Mouse (Mus musculus) fibroblast of lung, adult 2 months (primary cell): ENCODE measurements around the gene Zbtb2.

ENCODE experiments used
- DNase-seq: peaks from one replicate; pipeline ENCODE4 v3.0.0-alpha.2; 2011; ENCODE audit warnings: low read depth

Zbtb2 gene

DNA sequence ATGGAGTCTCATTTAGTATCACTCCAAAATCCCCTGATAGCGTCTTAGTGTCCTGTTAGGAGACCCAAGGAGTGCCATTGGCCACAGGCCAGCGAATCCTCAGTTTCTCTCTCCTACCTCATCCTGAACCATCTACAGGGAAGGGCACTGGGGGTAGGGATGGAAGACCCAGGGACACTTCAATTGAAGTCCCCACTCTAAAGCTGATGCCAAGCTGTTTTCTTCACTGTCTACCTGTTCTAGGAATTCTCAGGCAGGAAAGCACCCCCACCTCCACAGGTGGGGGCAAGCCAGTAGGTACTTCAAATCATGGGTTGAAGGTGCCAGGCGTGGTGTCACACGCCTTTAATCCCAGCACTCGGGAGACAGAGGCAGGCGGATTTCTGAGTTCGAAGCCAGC, 3.7 kb downstream of the Zbtb2 start:
- no peak for DNase-seq

DNA sequence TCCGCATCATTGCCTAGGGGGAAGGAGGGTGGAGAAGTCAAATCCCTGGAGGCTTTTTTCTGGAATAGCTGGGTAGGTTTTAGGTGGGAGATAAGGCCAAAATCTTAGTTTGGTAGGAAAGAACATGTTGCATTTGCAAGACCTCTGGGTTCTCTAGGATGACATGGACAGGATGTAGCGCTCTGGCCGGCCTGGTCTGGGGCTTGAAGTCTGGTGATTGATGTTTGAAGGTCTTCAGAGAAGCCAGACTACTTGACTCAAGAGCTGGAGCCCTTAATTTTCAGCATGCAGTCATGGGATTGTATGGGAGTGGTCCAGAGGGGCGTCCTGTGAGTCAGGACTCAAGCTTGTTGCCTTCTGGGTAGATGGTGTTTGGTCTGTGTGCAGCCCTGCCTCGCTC, 7.2 kb downstream of the Zbtb2 start:
- DNase-seq: no peak

DNA sequence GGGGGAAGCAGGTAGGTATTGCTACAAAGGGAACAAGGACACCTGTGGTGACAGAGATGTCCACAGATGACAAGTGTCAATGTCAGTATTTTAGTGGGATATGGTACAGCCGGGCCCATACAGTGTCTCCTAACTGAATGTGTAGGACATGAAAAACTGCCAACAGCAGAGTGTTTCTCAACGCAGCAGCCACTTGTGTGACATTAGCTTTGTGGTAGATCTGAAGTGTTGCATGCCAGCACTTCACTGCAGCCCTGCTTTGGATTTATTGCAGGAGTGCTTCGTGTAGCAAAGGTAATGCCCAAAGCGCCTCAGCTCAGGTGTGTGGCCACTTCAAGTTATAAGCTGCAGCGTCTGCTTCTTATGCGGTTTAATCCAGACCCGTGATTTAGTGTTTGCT, 11.0 kb downstream of the Zbtb2 start:
- no peak for DNase-seq

DNA sequence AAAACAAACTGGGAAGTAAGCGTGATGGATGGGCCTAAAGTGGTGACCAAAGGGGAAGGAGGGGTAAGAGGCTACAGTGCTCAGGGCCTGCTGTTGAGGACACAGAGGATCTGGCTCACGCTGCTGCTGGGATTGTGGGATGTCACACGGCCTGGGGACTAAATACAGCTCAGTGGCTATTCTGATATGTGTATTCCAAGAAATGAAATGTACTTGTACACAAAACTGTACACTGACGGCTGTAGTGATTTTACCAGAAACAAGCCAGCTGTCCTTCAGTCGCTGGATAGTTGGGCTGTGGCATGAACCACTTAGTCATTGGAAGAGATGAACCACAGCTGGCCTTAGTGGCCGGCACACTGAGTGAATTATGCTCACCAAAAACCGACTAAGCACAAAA, 11.4 kb downstream of the Zbtb2 start:
- no peak for DNase-seq

DNA sequence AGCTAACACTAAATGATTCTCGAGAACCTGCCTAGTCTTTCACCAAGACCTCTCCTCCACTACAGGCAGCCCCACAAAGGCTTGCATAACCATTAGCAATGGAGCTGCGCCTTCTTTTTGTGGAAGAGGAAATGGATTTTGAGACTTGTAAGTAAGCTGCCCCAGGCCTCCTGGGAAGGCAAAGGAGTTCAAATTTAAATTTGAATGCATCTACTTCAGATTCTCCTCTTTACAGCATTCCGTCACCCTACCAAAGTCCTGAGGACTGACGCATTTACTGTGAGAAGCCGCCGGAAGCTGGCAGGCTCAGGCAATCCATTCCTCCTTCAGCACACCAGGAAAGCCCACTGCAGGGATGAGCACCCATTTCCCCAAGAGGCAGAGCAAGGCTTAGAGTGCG, 12.6 kb downstream of the Zbtb2 start:
- no peak for DNase-seq

DNA sequence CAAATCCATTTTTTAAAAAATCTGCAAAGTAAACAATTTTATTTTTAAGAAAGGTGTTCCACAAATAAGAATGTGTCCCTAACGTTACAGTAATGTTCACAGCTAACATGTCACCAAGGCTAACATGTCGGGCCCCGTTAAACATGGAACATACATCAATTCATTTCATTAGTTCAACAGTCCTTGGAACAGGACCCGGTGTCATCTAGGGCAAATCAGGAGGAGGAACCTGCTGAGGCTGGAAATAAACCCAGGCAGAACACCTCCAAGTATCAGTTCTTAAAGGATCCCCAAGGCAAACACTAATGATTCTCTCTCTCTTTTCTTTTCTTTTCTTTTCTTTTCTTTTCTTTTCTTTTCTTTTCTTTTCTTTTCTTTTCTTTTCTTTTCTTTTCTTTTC, 13.2 kb downstream of the Zbtb2 start:
- DNase-seq: no peak

DNA sequence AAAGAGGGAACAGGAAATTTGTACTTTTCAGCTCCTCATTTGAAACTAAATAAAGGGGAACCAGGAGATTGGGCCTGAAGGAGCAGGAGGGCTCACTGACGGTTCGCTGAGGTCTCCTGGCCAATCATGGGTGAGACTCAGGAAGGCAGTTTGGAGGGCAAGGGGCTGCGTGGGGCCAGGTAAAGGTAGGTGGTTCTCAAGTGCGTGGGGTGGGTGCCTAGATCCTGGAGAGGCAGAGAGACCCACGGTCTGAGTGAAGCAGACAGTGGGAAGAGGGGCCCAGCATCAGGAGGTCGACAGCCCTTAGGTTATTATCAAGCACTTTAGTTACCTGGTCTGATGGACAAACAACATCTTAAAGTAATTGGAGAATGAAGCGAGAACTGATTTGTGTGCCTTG, 13.7 kb downstream of the Zbtb2 start:
- DNase-seq: no peak

DNA sequence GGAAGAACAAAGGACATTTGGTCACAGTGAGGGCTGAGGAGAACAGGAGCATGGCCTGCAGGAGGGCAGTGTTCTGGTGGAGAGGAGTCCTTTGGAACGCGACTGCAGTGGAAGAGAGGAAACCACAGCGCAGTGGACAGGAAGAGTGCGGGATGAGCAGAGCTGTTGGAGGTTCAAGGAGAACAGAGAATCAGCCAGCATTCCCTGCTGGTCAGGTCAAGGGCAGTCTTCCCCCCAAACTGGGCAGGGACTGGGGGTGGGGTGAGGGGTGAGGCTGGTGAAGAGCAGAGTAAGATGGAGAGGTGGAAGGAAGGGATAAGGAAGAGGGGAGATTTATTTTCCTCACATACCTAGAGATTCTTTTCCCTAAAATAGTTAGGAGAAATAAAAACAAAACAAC, 14.3 kb downstream of the Zbtb2 start:
- no peak for DNase-seq

DNA sequence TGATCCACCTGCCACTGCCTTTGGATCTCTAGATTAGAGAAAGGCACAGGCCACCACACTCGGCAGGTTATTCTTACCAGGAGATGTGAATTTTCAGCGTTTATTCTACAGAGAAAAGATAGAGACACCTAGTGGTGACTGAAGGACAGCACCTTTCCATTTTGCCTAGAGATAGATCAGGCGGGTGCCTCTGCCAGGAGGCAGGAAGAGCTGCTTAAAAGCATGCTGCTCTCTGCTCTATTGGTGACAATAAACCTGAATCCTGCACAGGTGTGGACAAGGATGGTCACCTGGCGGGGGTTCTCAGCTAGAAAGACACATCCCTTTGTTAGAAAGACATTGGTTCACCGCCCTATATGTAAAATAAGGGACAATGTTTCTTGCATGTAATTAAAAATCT, 15.9 kb downstream of the Zbtb2 start:
- no peak for DNase-seq

DNA sequence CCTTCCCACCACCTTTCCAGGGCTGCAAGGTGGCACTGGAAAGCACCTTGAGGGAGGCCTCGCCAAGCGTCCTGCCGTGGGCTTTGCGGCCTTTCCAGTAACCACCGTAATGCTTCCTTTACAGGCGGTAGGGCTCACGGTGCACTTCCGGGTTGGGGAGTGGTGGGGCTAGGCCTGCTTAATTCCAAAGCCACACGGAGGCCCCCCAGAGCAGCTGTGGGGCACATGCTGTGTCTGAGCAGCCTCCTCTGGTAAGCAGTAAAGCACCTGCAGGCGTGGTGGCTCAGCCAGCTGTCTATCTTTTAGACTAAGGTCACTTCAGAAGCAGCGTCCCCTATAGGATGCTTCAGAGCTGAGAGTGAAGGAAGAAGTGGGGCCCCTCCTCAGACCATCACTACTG, 17.8 kb downstream of the Zbtb2 start:
- DNase-seq: no peak

DNA sequence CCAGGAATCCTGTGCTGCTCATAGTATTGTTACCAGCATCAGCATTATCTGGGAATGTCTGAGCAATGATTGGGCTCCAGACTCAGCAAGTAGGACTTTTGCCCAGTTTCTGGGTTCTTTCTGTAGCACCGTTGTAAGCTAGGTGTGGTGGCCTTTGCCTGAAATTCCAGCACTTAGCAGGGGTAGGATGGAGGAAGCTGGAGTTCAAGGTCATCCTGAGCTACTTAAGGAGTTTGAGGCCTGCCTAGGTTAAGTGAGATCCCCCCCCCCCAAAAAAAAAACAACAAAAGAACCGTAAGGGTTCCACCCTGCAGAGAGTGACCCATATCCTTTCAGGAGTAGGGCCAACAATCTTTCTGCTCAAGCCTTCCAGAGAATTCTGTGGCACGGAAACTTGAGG, 23.3 kb downstream of the Zbtb2 start:
- no peak for DNase-seq

DNA sequence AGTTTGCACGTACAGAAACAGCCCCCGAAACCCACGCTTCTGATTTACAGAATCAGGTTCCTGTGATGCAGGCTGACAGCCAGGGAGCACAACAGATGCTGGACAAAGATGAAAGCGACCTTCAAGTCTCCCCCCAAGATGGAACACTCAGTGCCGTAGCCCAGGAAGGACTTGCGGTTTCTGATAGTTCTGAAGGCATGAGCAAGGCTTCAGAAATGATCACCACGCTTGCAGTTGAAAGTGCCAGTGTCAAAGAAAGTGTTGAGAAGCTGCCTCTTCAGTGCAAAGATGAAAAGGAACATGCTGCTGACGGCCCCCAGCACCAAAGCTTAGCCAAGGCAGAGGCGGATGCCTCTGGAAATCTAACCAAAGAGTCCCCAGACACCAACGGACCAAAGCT, 30.5 kb downstream of the Zbtb2 start:
- no peak for DNase-seq

DNA sequence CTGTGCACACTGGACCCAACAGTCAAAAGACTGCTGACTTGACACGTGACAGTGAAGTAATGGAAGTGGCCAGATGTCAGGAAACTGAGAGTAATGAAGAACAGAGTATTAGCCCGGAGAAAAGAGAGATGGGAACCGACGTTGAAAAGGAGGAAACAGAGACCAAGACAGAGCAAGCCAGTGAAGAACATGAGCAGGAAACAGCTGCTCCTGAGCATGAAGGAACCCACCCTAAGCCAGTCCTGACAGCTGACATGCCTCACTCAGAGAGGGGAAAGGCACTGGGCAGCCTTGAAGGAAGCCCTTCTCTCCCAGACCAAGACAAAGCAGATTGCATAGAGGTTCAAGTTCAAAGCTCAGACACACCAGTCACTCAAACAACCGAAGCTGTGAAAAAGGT, 31.3 kb downstream of the Zbtb2 start:
- no peak for DNase-seq

DNA sequence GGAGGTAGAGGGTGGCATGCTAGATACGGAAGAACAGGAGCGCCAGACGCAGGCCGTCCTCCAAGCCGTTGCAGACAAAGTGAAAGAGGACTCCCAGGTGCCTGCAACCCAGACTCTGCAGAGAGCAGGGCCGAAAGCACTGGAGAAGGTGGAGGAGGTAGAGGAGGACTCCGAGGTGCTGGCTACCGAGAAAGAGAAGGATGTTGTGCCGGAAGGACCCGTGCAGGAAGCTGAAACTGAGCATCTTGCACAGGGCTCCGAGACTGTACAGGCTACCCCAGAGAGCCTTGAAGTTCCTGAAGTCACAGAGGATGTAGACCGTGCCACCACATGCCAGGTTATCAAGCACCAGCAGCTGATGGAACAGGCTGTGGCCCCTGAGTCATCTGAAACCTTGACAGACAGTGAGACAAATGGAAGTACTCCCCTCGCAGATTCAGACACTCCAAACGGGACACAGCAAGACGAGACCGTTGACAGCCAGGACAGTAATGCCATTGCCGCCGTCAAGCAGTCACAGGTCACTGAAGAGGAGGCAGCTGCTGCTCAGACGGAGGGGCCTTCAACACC, 31.9 kb downstream of the Zbtb2 start:
- no peak for DNase-seq

DNA sequence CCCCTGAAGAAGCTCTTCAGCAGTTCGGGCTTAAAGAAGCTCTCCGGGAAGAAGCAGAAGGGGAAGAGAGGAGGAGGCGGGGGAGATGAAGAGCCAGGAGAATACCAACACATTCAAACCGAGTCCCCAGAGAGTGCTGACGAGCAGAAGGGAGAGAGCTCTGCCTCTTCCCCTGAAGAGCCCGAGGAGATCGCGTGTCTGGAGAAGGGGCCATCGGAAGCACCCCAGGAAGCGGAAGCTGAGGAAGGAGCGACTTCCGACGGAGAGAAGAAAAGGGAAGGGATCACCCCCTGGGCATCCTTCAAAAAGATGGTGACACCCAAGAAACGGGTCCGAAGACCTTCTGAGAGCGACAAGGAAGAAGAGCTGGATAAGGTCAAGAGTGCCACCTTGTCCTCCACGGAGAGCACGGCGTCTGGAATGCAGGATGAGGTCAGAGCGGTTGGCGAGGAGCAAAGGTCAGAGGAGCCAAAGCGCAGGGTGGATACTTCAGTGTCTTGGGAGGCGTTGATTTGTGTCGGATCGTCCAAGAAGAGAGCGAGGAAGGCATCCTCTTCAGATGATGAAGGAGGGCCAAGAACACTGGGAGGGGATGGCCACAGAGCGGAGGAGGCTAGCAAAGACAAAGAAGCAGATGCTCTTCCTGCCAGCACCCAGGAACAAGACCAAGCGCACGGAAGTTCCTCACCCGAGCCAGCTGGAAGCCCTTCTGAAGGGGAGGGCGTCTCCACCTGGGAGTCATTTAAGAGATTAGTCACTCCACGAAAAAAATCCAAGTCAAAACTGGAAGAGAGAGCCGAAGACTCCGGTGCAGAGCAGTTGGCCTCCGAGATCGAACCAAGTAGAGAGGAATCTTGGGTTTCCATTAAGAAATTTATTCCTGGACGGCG, 33.3 kb downstream of the Zbtb2 start:
- no peak for DNase-seq

DNA sequence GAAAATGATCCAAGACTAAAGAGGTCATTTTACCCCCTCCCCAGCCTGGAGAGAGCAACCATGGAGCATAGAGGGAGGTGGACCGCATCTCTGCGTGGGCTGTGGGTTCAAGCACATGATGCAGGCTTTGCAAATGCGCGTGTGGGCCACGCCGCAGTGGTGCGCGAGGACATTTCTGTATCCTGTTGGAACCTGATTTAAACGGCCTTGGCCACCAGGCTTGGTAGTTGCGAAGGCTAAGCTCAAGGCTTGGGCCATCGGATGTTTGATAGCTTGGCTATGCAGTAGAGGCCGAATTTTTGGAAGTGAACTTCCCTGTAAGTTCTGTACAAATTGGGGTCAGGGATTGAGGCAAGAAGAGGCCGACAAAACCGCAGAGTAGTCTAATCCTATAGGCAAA, 40.3 kb downstream of the Zbtb2 start:
- DNase-seq: no peak

DNA sequence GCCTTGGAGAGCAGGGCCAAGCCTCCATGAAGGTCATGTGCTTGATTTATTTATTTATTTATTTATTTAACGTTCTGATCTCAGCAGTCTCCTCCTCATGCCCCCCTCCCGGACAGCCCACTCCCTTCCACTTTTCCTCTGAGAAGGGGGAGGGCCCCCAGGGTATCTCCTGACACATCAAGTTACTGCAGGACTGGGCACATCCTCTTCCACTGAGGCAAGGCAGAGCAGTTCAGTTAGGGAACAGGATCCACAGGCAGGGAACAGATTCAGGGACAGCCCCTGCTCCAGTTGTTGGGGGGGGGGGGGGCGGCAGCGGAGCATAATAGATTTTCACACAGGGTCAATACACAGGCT, 40.8 kb downstream of the Zbtb2 start:
- no peak for DNase-seq

DNA sequence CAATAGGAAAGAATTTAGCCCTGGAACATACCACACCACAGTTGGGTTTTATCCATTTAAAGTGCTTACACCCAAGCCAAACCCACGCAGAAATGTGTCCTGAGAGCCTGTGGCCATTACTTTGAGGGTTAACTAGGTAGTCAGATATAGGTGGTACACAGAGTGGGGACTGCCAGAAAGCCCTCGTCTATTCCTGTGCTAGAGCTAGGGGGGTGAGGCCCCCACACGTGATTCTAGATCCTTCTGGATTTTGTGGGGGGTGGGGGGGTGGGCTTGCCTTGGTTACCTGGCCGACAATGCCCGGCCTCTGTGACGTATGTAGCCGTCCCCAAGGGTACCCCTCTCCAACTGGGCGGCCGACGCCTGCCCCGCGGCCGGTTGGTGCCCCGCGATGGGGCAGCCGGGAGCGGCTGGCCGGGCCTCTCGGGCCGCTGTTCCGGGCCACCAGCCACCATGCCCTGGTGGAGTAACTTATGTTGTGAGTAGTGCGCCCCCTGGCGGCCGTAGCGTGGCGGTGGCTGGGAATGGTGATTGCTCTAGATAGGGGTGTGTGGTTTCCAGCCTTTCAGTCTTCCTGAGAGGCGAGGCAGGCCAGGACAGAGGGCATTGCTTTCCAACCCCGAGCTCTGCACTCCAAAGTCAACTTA, 41.3 kb downstream of the Zbtb2 start:
- DNase-seq: peak; percentile 70

DNA sequence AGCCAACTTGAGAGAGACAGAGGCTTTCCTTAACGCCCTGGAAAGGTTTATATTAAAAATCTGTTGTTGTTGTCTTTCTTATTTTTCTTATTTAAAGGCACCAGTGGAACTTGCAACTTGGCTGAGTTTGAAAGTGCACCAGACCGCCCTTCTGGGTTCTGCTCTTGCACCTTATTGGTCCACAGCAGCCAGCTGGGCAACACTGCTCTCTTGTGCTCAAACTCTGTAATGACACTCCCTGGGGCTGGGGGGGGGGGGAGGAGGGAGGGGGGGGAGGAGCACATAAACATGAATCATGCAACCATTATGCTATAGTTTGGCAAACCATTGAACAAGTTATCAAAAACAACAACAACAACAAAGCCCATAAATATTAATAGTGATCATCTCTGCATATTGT, 46.5 kb downstream of the Zbtb2 start:
- no peak for DNase-seq

DNA sequence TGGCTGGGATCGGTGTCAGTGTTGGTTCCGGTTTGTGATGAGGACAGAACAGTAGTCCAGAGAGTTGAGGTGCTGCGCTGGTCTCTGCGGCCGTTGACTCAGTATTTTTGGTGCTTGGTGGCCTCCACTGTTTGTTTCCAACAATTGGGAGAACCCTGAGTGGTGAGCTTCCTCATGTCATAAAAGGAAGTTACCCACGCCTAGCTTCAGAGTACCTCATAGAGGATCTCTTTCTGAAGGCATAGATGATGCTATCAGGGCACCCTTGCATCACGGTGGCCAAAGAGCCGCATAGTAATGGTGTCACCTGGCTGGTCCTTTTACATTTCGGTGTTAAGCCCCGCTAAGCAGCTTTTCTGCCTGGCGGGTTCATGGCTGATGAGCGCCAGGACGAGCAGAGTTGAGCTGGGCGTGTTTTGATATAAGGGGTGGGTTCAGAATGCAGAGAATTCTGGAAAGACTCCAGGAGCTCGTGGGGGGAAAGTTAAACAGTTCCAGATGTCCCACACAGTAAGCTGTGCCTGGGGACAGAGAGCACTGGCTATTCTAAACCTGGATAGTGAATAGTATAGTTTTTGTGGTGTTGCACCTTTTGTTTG, 48.9 kb downstream of the Zbtb2 start:
- no peak for DNase-seq

DNA sequence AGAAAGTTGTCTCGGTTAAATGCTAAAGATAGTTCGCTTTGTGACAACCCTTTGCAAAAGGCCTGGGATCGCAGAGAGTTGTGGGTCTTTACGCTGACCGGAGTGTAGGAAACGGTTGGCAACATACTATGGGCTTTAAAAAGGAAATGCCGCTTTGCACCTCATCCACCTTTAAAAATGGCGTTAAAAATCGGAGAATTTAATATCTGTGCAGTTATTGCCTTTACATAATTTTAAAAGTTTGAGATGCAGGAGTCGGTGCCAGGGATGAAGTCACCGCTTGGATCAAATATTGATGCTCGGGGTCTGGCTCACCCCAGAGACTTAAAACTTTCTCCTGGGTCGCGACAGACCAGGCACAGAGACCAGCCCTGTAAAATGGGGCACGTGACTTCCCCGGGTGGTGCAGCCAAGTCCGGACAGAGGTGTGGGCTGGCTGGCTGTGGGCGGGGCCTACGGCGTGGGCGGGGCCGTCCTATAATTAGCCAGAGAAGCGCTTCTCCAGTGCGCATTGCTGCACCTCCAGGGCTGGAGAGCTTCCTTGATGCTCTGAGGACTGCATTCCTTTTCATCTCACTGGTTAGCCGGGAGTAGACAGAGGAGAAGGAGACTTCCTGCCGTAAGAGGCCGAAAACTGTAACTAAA, 53.7 kb downstream of the Zbtb2 start:
- DNase-seq: no peak

DNA sequence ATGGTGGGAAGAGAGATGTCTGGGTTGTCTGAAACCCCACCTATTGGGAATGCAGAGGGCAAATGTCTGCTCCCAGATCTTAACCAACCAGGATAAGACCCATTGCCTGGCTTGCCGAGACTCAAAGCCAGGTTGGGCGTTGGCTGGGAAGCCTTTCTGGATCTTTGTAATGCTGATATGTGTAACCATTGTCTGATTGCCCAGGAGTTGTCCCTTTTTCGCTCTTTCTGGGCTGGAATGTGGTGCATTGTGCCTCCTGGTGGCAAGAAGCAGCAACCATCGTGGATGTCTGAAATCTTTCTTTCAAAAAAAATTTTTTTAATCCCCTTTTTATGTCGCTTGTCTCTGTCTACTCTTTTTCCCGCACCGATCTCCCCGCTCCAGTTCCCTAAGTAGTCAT, 54.6 kb downstream of the Zbtb2 start:
- DNase-seq: no peak
